Mouse (Mus musculus) ES-E14 (cell line): ENCODE measurements at regions not wholly inside any gene's neighbourhood (a gene's known extent, or its start where the extent isn't known, plus 50 kb on each side); places are given as distances from the start of the nearest gene placed in this dataset.

ENCODE experiments used
- CHD2 ChIP-seq: IDR thresholded peaks from 2 replicates; pipeline ENCODE4 v1.6.1; 2014; ENCODE audit warnings: mild to moderate bottlenecking, low read depth, low read length, inconsistent platforms
- HCFC1 ChIP-seq: IDR thresholded peaks from 2 replicates; pipeline ENCODE4 v1.6.1; 2012; ENCODE audit warnings: low read length, inconsistent platforms, borderline replicate concordance; ENCODE audit not compliant: insufficient read depth
- MAFK ChIP-seq: IDR thresholded peaks from 2 replicates; pipeline ENCODE4 v1.6.1; 2014; ENCODE audit warnings: mild to moderate bottlenecking, low read depth, low read length, inconsistent platforms; ENCODE audit not compliant: insufficient read depth
- ZC3H11A ChIP-seq: IDR thresholded peaks from 2 replicates; pipeline ENCODE4 v1.6.1; 2012; ENCODE audit warnings: low read depth, mild to moderate bottlenecking, inconsistent platforms, low read length, borderline replicate concordance
- ZNF384 ChIP-seq: IDR thresholded peaks from 2 replicates; pipeline ENCODE4 v1.6.1; 2012; ENCODE audit warnings: low read depth, low read length, inconsistent platforms

GRCm38 (mm10) chr13:18060265-18060664 lies 67.1 kb upstream of the Yae1d1 start:
- TF ChIP-seq ZC3H11A (no peak), CHD2 (no peak), MAFK (no peak), ZNF384 (no peak), HCFC1 (no peak)
